Mouse (Mus musculus): ENCODE results near the gene Fyn.

Gene Fyn

DNA sequence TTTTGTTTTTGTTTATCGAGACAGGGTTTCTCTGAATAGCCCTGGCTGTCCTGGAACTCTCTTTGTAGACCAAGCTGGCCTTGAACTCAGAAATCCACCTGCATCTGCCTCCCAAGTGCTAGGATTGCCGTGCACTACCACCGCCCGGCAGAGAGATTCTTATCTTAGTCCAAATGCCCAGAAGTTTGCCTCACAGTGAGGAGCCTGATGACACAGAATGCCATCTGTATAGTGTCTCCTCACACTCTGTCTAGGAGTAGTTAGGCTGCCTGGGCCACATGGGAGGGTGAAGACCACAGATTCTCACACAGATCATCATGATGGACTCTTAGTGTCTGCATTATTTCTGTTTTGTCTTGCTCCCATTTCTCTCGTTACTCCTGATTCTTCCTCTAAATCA lies 140.1 kb downstream of the Fyn start:
- DNase-seq (ENCODE audit: low spot score) = no peak

DNA sequence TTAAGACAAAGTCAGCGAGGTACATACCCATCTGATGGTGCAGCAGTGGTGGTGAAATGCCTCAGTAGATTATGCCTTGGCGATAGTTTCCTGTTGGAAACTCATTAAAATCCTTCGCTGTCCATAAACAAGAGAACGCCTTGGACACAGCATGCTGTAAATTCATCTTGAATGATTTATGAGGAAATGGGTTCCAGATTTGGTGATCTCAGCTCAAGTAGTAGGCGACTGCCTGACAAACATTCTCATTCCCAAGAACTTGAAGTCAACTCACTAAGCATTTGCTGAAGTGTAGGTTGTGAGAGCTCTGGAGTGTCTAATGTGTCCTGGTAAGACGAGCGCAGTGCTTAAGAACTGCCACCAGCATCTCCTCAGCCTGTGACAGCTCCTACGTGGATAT lies 141.3 kb downstream of the Fyn start:
- no peak for DNase-seq (ENCODE audit: low spot score)

DNA sequence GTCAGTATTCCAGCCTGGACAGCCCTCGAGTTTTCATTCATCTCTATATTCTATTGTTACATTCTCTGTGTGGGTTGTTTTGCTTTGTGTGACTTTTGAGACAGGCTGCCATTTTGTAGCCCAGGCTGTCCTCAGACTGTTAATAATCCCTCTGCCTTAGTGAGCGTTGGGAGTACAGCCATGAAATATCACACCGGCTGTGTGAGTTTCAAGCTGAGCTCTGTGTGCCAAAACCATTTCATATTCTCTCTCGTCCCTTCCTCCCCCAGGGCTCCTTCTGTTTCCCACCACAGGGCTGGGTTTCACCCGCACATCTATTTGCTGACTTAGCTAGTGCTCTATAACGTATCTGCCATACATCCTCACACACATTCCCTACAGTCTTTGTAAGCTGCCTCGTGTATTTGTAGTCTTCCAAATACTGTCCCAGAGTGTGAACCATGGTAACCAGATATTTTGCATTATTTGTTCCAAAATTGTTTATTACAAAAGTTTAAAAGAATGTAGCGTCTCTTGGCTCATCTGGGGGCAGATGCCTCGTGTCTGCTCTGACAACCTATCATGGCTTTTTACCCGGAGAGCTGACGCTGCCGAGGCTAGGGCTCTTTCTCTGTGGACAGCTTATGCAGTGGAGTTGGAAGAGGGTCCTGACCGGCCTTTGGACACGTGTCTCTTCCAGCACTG lies 144.1 kb downstream of the Fyn start:
- no peak for DNase-seq (ENCODE audit: low spot score)

DNA sequence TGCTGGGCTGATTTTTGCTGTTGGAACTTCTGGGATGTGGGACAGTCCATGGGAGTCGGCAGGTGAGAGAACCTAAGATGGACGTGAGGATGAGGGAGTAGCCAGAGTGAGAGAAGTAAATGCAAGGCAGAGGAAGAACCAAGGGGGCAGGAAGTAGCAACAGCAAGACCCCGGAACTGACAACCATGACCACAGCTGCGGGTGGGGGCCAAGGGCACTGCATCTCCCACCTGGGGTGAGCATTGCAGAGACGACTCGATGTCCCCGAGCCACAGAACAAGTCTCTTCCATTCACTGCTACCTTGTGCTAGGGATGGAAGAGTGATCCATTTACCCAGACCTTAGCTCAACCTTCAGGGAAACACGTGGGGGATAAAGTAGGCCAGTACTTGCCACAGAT lies 146.3 kb downstream of the Fyn start:
- no peak for DNase-seq (ENCODE audit: low spot score)

DNA sequence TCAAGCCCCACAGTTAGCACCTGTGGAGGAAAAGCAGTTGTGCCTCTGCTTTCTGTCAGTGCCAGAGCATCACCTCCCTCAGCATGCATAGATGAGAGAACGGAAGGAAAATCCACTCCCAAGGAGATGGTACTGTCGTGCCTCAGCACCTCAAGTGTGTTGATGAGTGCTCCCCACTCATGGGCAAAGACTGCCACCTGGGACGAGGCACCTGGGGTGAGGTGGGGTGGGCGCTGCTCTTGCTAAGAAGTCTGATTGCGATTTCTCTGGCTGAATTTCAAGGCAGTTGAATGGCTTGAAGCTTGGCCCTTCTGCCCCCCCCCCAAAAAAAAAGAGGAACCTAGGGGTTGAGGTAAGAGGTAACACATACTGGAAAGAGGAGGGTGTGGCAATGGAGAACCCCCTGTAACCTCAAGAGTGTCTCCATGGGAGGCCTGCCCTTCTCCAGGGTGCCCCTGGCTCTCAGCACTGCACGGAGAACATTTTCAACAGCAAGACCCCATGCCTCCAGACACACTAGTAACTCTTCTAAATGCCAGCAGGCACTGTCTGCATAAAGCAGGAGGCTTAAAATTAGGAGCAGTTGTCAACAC lies 148.0 kb downstream of the Fyn start:
- DNase-seq (ENCODE audit: low spot score) = no peak

DNA sequence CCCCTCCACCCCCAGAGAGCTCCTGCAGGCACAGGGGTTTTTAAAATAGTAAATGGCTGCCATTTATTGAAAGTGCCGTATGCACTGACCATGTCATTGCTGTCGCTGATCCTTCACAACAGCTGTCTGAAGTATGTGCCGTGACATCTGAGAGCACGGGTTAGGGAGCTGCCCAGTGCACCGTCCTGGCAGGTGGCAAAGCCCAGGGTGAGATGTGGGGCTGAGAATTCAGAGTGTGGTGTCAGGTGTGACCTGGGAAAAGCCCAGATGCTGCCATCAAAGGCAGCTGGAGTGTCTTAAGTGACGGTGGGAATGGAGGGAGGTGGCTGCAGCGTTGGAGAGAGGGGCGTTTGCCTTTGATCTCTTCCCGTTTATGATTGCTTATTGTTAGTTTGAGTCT lies 148.7 kb downstream of the Fyn start:
- no peak for DNase-seq (ENCODE audit: low spot score)

DNA sequence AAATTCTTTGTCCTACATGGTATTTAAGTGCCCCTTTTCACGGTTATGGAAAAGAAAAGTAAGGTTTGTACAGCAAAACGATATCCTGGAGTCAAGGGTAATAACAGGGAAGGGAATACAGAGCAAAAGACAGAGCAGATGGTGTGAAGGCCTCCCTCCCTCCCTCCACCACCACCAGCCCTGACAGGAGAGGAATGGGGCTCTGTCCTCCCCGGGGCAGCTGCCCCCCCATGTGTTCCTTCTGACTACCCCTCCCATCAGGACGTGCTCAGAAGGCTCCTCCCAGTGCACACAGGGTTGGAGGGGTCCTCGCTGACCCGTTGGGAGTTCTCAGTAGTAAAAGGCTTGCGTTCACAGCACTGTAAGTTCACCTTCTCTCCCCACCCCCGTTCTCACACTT lies 149.6 kb downstream of the Fyn start:
- no peak for DNase-seq (ENCODE audit: low spot score)

DNA sequence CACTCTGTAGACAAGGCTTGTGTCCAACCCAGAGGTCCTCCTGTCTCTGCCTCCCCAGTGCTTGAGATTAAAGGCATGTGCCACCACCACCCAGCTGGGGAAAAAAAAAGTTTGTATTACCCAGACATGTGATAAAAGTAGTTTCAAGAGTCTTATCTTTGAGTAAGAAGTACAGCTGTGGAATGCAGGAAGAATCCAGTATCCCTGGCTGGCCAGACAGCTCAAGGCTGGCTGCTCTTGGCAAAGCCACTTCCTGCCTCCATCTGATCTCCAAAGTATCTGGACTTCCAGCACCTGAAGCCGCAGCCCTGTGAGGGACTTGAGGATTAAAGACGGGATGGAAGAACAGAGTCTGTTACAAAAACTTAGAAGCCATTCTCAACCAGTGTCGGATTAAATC lies 150.2 kb downstream of the Fyn start:
- no peak for DNase-seq (ENCODE audit: low spot score)

DNA sequence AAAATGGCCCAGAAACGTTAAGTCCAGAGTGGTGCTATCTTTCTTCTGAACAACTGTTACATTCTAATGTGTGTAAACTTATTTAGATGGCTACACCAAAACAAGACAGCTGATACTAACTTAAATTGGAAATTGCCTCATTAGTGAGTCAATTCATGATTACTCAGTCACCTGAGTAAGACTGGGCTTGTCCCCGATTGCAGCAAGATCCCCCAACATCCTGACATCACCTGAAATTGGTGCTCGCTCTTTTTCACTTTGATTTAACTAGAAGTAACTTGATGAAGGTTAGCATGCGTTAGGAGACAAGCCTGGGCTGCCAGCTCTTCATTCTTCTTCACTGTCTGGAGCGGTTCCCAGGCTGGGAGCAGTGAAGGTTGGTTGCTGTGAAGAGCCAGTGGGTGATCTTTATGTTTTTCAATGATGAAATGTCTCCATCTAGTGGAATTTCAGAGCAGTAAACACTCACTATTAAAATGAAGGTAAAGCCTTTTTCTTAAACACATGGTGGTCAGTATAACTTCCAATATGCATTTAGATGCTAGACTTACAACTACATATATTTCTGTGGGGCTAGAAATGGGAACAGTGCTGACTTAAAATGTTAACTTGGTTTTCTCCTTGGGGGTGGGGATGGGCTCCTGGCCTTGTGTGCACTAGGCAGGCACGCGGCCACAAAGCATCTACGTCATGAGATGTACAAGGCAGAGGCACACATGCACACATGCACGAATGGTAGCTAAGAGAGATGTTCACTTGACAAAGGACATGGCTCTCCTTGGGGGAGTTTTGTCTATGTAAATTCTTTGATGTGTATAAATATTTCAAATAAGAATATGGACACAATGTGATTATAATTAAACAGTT lies 151.7 kb downstream of the Fyn start:
- DNase-seq (ENCODE audit: low spot score) = no peak

DNA sequence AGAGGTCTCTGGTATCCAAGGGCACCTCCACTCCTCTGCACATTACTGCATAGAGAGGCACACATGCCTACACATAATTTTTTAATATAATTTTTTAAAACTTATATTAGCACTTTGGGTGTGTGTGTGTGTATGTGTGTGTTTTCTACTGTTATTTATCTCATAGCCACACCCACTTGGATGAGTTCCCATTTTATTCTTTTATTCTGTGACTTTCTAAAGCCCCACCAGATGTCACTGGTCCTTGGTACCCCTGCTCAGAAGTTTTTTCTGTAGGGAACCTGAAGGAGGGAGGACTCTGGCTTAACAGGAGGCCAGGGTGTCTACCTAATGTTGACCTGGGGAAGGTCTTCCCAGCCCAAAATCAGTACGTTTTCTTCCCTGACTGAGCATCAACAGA lies 152.7 kb downstream of the Fyn start:
- no peak for DNase-seq (ENCODE audit: low spot score)

DNA sequence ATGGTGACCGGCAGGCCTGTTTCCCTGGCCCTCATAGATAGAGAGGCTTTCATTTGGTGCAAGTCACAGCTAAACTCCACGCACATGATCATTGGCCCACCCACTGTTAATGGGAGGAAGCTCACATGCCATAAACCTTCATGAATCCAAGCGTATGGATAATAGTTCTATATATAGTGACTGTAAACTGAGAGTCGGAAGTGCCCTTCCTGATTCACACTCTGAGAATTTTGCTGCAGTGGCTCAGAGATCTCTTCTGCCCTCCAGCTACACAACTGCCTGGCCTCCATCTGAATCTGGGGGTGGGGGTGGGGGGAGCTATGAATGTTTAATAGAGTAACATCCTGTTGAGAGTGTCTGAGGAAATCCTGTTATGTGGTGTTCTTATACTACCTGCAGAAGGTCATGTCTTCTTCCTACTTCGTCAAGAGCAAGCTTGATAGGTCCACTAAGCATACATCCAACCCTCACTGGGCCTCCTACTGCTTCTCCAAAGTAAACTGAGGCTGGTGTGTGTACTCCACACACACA lies 153.3 kb downstream of the Fyn start:
- no peak for DNase-seq (ENCODE audit: low spot score)

DNA sequence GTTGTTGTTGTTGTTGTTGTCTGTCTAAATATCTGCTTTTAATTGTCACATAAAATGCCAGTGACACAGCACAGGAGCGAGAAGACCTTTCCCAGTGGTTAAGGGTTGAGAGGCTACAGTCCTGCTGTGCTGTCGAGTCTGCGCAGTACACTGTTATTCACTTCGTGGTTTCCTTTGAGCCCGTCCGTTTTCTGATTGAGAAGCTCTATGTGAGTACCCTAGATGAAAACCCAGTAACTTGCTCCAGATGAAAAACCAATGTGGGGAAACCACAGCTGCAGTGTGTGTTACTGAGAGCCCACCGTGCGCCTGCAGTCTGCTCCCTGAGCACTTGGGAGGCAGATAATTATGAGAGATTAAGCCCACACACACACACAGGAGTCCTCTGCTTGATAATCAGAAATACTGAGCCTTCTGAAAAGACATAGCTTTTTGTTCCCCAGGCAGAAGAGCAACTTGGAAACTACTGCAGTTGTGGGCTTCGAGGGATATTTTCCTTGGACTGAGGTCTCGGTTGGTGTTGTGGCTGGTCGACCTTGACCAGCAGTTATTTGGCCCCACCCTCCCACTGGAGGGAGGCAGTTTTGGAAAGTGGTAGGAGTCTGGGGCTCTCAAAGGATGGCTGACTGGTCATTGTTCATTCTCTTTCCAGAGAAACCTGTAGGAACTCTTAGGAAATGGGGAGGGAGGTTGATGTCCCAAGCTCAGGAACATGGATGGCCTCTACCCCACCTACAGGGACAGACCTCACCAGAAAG lies 154.4 kb downstream of the Fyn start:
- DNase-seq (ENCODE audit: low spot score) = no peak

DNA sequence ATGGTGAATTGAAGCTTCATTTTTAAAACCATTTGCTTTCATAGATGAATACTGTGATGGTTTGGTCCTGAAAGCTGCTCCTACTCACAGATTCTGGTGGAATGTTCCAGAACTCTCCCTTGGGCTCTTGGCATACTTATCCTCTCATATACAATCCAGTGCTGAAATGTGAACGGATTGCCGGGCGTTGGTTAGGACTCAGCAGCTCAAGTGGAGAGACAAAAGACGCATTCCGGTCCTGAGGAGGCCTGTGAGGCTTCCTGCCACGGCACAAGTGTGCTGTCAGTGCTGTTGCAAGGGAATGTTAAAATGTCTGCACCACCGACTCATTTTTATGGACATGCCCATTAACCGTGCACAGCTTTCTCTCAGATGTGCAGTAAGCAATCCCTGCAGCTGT lies 155.7 kb downstream of the Fyn start:
- no peak for DNase-seq (ENCODE audit: low spot score)

DNA sequence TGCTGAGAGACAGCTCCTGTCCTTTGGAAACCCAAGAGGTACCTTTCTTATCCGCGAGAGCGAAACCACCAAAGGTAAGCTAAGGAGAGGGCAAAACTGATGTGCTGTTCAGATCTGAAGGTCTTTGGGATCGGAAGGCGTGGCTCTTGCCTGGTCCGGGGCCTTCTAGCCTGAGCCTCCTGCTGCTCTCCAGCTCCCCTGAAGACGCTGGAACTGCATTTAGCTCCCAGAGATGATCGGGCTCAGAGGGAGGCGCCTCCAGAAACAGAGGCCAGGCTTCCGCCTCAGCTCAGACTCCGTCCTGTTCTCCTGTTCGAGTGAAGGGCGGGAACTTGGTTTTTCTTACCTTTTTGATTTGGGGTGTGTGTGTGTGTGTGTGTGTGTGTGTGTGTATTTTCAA lies 156.8 kb downstream of the Fyn start:
- no peak for DNase-seq (ENCODE audit: low spot score)

DNA sequence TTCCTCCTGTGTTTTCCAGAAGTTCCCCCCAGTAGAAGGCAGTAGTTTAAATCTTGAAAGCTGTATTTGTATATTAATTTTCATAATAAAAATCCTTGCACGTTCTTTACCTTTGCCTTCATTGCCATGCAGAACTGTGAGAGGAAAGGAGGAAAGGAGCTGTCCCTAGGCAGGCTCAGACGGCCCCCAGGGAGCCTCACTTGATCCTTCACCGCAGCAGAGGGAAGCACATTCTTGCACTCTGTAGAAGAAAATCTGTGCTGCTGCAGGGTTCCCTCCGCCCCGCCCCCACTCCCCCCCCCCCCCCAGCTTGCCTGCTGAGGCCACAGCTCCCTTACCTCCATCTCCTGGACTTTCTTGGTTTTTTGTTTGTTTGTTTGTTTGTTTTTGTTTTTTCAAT lies 158.5 kb downstream of the Fyn start:
- DNase-seq (ENCODE audit: low spot score) = no peak

DNA sequence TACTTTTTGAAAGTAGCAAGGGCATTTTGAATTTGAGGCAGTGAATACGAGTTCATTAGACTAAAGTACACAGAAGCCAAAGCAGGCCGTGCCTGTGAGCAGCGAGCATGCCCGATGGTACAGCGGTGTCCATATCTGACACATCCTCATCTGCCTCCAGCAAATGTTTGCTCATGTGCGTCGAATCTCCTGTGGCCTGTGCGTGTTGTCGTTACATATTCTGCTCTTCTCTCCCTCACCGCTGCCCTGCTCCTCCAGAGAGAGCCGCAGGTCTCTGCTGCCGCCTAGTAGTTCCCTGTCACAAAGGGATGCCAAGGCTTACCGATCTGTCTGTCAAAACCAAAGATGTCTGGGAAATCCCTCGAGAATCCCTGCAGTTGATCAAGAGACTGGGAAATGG lies 160.5 kb downstream of the Fyn start:
- no peak for DNase-seq (ENCODE audit: low spot score)

DNA sequence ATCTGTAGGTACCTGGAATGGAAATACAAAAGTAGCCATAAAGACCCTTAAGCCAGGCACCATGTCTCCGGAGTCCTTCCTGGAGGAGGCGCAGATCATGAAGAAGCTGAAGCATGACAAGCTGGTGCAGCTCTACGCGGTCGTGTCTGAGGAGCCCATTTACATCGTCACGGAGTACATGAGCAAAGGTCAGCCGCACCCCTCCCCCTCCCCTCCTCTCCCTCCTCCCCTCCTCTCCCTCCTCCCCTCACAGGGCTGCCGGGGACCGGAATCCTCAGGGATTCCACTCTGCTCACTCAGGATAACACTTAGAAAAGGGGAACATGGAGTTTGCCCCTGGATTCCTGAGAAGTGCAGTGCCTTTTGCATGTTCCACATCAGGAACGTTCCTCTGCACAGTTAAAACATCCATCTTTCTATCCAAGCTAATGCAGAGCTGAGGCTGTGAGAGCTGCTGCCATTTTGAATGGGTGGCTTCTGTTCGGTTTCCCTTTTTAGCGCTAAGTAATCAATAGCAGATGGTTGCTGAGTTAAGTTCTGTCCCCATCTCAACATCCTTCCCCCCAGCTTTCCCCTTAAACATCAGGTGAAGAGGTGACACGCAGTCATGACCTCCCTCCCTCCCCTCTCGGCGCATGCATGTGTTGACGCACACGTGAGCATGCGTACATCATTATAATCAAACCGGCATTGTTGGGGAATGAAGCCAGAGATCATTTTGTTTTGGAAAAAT lies 163.5 kb downstream of the Fyn start:
- DNase-seq (ENCODE audit: low spot score) = no peak

DNA sequence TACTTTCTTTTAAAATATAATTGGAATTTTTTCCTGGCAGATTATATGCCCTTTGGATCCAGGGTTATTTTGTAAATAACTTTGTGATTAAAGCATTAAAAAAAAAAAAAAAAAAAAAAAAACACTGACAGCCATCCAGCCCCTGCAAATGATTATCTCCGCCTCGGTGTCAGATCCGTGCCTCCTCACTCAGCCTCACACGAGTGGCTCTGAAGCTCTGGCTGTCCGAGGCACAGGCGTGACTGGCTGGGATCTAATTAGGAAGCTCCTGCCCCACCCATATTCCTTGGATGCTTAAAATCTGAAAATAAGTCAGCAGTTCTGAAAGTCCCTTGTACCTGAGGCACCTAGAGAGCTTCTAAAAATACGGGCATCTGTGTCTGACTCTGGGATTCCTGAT lies 164.2 kb downstream of the Fyn start:
- no peak for DNase-seq (ENCODE audit: low spot score)

DNA sequence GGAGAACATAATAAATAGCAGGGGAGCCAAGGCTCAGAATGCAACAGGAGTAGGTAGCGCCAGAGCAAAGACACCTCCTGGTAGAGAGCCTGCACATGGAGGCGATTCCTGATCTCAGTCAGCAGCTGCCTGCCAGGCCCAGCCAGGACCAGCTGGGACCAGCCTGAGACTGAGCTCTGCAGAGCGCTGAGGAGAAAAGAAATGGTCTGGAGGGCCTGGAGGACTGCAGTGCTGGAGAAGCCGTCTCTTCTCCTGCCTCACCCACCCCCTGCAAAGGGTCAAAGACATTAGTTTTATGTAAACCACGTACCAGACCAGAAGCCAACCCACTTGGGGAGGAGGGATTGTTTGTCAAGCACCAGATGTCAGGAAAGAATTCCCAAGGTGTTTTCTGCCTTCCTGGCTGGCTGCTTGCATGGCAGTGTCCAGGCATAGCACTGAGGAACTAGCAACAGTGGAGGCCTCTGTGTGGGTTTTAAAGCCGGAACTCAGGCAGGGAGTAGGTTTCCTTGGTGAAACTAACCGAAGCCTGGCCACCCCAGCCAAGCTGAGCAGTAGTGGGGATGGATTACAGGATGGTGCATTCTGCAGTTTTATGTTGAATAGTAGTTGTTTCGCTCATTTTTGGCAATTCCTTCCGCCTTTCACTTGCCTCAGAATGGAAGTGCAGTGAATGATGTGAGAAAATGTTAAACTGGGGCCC lies 165.8 kb downstream of the Fyn start:
- DNase-seq (ENCODE audit: low spot score) = no peak

DNA sequence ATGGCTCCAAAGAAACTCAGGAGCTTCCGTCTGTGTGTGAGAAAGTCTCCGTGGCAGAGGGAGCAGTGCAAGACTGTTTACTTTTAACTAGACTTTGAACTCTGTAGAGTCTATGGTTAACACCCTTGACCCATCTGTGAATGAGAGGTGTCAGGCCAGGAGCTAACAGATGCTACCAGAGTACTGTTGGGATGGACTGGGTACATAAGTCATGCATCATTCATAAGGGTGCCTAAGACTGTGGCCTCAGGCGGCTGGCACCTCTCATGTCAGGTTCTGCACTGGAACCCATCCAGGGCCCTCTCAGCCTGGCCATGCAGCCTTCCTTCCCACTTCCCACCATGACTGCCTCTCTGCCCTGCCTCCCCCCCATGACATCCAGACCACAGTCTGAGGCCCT lies 166.7 kb downstream of the Fyn start:
- no peak for DNase-seq (ENCODE audit: low spot score)

DNA sequence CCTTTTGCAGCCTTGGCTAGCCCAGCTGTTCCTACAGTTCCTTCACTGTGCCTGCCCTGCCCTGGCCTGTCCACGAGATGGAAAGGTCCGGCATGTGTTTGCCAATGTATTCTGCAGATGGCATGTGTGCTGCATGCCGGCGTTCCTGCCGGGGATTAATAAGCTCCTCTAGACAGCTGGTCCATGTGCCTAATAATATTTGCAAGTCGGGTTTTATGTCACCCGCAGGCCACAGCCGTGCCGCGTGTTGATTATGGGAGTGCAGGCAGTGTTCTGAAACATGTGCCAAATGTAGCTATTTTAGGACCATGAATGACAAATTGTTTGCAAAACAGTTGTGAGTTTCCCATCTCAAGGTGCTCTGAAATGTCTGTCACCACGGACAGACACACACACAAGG lies 167.6 kb downstream of the Fyn start:
- no peak for DNase-seq (ENCODE audit: low spot score)

All from urinary bladder, postnatal 25 days (tissue).